Mouse (Mus musculus): ENCODE results near the gene Dcun1d4. TPM values are rescaled to one million over a fixed set of nuclear protein-coding genes. Genes with fewer than 3 reads are reported as not detected.

Gene Dcun1d4
- polyA plus RNA-seq, 1 experiment from 2014 or later = 20.7 TPM

Other genes starting within 250 kb of the Dcun1d4 start
- gene Fryl, start 224.4 kb upstream of the Dcun1d4 start, polyA plus RNA-seq (2015; fragmentation: Nextera tagmentation; extraction: Ambion mirVana) = 25.7 and 31.6 TPM in 2 replicates
- 256 and 260 TPM in 2 replicates for gene Ociad1, start 188.2 kb upstream of the Dcun1d4 start, polyA plus RNA-seq (2015; fragmentation: Nextera tagmentation; extraction: Ambion mirVana)
- 93.9 and 103 TPM in 2 replicates for gene Ociad2, start 140.0 kb upstream of the Dcun1d4 start, polyA plus RNA-seq (2015; fragmentation: Nextera tagmentation; extraction: Ambion mirVana)
- gene Cwh43, start 74.9 kb upstream of the Dcun1d4 start, polyA plus RNA-seq (2015; fragmentation: Nextera tagmentation; extraction: Ambion mirVana) = 5.4 and 5.6 TPM in 2 replicates
- 1.8 and 2.6 TPM in 2 replicates for gene Lrrc66, start 151.5 kb downstream of the Dcun1d4 start, polyA plus RNA-seq (2015; fragmentation: Nextera tagmentation; extraction: Ambion mirVana)
- 30.1 and 32.1 TPM in 2 replicates for gene Sgcb, start 166.8 kb downstream of the Dcun1d4 start, polyA plus RNA-seq (2015; fragmentation: Nextera tagmentation; extraction: Ambion mirVana)
- 0.35 and 0.44 TPM in 2 replicates for gene Spata18, start 170.4 kb downstream of the Dcun1d4 start, polyA plus RNA-seq (2015; fragmentation: Nextera tagmentation; extraction: Ambion mirVana)